Mouse (Mus musculus) erythroid progenitor cell, adult 5-6 weeks (primary cell): ENCODE measurements around the gene Grm1. TPM values are rescaled to one million over a fixed set of nuclear protein-coding genes. Genes with fewer than 3 reads are reported as not detected.

Experiments
- ATAC-seq: replicated peaks from 2 replicates; pipeline ENCODE4 v1.8.0; 2016; ENCODE audit warnings: moderate number of reproducible peaks, mild to moderate bottlenecking, moderate TSS enrichment, inconsistent platforms; ENCODE audit not compliant: poor library complexity, low FRiP score, severe bottlenecking
- total RNA-seq, 2 experiments: library from RNA; stranded (forward) in 1 of 2; stranded (reverse) in 1 of 2; fragments of 150-400 nt in 1 of 2; fragments of 186-747, 209-891 nt in 1 of 2; gene quantifications; 2 replicates each; pipeline versions ENCODE4 v1.2.3 to v1.2.4; 2015 to 2017; ENCODE audit warnings: low replicate concordance in 2 of 2

The Grm1 gene
- total RNA-seq, 2 experiments from 2014 or later, result not detected

DNA sequence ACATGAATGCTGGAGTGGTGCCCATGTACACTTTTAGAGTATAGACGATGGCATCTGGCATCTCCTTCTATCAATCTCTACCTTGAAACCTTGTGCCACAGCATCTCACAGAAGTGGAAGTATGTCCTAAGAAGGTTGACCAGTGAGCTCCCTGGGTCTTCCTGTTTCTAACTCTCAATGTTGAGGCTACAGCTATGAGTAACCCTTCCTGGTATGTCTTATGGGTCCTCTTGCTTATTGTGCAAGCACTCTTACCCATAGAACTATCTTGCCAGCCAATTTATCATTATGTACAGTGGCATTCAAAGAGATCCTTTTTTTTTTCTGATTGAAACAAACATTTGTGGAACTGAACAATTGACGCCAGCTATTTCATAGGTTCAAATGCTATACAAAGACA is 340.0 kb downstream of the Grm1 start:
- ATAC-seq, result no peak

DNA sequence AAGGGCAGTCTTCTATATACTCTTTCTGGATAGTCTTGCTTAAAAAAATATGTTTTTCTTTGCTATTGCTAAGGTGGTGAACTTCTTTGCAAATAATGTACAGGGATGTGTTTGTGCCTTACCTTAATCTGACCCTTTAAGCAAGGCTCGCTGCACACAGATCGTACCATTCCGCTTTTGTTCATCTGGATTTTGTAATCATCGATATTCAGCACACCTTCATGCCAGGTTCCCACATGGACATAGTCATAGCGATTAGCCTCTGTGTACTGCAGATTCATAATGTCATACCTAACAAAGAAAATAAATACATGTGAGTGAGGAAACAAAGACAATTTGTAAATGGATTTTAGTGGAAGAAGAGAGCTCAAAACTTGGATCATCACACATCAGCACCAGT is 340.8 kb downstream of the Grm1 start:
- ATAC-seq, result no peak

DNA sequence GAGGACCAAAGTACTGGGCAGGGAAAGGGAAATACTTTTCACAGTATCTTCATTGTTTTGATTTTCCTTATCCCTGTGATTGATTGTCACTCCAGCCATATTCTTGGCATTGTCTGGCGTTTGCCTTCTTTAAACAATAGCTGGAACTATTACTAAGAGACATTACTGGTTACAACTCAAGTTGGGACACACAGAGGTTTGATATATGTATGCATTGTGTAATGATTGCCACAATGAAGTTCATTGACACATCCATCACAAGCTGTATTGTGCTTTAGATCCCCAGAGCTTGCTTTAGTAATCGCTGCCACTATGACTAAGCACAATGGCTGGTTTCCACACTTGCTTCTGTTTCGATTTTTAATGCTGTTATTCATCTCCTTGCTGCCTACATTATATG is 341.4 kb downstream of the Grm1 start:
- ATAC-seq, result no peak

DNA sequence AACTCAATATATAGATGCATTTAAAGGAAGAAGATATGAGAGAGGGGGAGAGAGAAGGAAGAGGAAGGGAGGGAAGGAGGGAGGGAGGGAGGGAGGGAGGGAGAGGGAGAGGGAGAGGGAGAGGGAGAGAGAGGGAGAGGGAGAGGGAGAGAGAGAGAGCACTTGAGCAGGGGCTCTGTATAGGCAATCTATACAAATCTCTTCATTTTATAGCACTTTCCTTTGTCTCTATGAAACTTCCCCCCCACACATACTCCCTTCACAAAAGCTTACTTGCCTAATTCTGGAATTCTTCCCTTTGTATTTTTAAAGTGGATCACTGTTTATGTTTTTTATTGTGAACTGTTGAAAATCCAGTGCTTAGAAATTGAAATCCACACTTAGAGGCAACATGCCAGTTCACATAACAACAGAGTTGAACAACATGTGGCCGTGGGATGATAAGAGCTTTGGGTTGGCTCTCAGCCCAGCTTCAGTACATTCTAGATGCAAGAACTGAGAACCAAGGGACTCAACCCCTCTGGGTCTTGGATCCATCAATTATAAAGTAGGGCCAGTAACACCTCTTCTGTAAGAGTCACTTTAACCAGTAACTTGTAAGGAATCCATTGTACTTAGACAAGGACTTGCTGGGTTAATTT is 345.0 kb downstream of the Grm1 start:
- ATAC-seq, result no peak

DNA sequence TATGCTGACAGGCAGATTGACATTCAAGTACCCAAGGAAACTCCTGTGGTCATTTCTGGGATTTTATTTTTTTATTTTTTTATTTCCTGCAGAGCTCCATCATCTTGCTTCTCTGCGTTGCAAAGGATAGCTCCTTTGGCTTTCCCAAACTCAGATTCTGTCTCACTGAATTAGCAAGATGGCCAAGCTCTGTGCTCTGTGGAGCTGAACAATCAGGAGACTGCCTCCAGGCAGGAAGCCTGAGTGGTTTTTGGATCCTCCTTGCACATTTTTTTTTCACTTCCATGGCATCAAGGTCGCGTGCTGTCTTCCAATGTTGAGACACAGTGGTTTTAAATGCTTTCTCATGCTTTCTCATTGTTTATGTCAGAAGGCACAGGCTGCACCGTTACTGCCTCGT is 347.6 kb downstream of the Grm1 start:
- no peak for ATAC-seq

DNA sequence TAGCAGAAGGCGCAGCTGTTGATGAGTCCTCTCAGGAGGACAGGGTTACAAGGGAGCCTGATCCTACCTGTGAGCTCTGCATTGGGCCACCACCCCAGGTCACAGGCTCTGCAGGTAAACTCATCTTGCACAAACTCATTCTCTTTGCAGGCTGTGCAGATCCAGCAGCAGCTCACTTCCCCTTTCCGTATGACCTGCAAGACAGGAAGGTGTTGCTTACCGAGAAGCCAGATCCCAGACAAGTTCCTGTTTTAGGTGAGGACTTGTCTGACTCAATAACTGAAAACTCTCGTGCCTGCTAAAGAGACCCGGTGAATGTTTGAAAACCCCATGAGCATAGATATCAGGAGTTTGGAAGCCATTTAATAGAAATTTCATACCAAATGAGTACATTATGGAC is 349.1 kb downstream of the Grm1 start:
- no peak for ATAC-seq

DNA sequence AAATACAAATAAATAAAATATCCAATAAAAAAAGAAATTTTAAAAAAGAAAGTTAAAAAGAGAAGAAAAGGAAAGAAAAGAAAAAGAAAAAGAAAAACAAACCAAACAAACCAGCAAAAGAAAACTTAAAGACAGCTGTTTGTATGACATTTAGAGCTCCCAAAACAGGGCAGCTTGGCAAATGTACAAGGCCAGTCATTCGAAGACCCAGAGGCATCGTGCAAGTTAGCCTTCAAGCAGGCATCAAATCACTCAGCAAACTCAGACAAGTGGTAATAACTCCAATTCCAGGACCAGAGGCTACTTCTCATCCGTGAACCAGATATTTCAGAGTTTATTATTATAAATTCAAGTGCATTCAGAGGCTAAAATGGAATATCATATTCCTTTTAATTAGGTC is 355.7 kb downstream of the Grm1 start:
- no peak for ATAC-seq

DNA sequence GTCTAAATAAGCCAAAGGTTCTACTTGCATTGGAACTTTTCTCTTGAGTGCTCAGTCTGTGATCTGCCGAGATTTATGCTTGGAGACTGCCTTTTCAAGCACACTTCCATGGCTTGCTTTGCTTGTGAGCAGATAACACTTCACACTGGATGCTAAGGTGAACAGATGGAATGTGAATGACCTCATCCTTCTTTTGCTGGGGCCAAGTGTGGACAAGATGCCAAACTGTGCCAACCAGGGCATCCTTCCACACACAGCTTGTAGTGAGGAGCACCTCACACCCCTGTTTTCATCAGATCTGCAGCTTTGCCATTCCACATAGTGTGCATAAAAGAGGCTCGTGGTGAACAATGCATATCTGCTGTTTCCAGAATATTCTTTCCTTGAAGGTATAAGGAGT is 371.3 kb downstream of the Grm1 start:
- ATAC-seq, result no peak

DNA sequence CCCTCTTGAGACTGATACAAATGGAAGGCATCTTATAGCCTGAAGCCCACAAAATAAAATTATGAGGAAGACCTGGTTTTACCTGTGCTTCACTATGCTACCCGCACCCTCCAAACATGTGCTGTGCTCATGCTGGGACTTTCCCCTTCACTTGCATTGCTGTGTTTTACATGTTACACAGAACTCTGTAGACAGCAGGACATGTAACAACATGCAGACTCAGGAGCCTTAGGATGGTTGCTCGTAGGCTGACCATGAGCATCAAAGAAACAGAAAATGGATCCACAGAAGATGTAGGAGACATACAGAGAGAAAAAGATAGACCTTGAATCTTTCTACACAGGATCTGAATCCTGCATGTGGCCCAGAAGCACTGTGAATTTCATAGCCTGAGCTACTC is 371.8 kb downstream of the Grm1 start:
- ATAC-seq, result no peak

DNA sequence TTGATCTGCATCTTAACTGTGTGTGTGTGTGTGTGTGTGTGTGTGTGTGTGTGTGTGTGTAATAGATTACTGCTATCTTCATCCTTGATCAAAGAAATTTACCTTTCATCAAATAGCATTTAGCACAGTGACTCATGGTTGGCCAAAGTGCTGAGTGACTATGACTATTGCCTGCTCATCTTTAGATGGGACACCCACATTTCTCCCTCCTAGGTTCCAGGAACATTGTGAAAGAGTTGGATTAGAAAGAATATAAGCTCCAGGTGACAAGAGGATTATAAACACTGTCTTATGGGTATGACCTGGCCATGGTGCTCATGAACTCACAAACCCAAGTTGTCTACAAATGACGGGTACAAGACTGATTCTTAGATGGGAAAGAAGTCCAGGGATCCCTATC is 374.1 kb downstream of the Grm1 start:
- no peak for ATAC-seq

DNA sequence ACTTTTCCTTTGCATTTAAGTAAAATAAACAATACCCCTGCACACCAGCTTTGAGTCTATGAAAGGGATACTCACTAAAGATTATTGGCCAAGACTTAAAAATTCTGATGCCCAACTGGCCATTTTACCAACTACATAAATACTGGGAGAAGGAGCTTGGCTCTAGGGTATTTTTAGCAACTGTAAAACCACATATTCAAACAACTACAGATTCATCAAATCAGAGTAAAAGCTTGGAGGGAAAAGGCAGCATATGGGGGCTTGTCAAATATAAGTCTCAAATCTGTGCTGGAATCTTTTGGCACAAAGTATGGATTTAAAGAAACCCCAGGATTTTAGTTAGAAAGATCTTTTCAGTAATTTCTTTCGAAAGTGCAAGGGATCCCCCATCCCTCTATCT is 380.8 kb downstream of the Grm1 start:
- ATAC-seq, result no peak

DNA sequence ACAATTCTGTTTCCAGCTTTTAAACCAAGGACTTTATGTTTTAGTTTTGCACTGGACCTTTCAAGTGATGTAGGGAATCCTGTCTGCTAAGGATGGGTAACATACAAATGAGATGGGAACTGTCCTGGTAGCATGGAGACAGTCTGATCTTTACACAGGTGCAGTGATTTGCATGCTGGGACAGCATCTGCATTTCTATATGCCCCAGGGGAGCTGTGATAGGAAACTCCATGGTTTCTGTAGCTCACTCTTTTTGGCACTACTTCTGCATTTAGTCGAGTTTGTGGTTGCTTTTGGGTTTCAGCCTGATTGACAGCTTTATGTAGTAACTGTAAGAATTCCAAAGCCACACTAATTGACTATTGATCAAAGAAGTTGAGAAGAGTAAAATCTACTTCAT is 381.3 kb downstream of the Grm1 start:
- ATAC-seq, result no peak

DNA sequence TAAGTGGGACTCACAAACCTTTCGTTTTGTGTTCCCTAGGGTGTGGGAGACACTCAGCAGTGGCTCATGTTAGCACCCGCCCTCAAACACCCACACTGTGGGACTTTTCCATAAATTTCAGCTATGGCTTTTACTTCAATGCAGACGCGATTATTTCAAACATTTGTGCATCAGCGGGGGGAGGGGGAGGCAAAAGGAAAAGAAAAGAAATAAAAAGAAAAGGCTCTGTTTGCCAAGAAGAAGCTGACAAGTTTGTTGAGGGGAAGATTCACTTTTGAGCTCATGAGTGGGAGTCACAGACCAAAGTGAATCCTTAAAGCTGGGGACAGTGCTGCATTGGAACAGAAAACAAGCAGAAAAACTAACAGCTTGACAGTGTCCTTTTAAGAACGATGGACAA is 384.7 kb downstream of the Grm1 start:
- ATAC-seq, result no peak

DNA sequence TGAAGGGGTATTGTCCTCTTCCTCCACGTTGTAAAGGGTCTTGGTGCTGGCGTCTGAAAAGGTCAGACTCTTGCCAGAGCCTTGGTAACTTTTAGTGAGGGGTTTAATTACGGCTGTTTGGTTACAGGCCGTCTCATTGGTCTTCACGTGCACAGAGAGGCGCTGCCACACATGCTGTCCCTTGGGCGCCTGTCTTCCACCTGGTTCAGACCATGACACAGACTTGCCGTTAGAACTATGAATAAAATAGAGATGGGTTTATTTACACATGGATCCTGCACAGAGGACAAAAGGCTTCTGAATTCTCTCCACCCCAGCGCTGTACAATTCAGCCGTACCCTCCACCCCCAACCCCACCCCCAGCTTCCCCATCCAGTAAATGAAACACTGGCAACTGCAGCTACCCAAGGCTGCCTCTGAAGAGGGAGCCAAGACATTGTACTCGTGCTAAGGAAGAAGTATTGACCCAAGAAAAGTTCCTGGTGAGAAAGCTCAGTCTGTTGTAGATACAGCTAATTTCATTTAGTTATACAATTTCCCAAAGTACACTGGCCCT is 392.4 kb downstream of the Grm1 start:
- no peak for ATAC-seq

DNA sequence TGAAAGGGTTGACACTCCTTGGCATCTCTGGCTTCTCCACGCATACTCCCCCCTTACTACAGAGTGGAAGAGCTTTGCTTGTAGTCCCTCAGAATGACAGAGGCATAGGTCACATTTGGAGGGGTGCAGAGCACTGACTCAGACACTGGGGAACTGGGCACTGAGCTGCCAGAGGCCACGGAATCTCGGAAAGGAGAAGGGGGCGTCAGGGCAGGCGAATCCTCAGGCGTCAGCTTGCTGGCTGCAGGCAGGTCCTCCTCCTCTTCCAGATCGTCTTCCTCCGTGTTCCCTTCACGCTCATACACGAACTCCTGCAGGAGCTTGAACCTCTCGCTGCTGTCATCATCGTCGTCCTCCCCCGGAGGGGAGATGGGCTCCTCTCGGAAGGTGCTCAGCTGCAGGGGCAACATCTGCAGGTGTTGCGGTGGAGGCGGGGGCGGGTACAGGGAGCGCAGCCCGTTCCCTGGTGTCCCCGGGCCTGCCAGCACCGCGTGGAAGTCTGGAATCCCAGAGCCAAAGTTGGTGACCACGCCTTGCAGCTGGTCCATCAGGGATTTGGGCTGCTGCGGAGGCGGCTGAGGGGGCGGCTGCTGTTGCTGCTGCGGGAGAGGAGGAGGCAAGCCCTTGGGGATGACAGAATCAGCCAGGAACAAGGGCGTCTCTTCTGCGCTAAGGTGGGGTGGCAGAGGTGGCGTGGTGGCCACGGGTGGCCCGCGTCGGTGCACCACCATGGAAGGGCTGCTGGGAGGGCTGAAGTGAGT is 393.1 kb downstream of the Grm1 start:
- no peak for ATAC-seq

DNA sequence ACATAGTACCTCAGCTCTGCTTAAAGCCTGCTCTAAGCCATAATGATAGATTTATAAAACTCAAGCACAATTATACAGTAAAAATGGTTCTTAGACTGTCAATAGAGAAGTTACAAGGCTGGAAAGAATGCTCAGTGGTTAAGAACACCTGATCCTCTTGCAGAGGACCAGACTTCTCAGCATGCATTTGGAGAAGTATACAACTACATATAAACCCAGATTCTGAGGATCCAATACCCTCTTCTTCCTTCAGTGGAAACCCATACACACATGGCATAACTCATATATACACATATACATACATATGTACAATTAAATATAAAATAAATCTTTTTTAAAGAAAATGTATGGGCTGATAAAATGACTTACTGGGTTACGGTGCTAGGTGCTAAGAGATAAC is 401.1 kb downstream of the Grm1 start, which contains the start of gene Gm10944:
Gm10944 (plus strand) TSS at position 301 of the 400 bp plus-strand sequence.
- ATAC-seq, result no peak

DNA sequence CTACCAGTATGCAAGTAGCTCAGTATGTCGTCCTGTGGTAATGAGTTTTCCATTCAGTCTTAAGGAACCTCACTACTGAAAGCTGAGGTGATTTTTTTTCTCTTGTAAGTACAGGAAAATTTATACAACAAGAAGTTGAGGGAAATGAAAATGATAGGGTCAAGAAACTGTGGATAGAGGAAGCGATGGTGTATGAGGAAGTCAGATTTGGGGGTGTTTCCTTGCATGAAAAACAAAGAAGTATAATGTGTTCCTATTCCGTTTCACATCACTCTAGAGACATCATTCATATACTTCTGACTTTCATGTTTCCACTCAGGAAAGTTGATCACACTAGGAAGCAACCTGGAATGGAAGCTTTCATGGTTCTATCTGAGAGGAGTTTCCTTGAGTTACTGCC is 422.2 kb downstream of the Grm1 start:
- ATAC-seq, result no peak

DNA sequence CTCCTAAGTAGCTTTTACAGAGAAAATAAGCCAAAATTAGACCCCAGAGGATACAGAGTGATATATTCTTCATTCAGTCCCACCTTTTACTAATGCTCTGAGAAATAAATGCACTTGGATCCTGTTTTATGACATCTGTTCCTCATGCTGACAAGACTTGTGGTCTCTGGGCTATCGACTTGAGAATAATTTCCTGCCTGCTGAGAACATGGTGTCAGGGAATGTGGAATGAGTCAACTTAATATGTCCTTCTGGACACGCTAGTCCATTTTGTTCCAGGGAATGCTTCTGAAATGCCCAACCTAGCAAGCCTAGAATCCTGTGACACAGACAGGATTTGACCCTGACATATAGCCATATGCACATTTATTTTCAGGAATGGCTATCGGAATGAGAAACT is 423.0 kb downstream of the Grm1 start:
- ATAC-seq, result no peak

DNA sequence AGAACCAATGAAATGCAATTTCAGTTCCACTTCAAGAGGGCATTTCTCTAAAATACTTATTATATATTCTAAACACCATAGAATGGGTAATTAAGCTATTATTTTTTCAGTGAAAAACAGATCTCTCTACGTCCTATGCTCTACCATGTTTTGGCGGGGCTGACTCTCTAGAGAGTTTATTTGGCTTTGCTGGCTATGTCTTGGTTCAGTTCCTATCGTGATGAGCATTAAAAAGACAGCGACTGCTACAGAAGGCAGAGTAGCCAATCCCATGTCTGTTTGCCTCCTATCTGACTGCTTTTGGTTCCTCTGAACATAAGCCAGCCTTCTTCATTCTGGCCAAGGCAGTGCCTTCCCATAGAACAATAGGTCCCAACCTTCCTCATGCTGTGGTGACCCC is 425.5 kb downstream of the Grm1 start:
- ATAC-seq, result no peak

DNA sequence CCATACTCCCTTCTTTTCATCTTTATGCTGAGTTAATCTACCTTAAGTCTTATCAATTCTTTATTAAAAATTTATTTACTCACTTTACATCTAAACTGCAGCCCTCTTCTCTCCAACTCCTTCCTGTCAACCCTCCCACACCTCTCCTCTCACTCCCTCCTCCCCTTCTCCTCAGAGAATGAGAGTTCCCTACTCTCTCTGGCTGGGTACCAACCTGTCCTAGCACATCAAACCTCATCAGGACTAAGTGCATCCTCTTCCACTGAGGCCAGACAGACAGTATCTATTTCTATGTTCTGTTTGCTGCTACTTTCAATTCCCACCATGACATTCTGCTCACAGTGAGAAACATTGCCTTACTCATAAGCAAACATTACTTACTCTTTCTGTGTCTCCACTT is 426.2 kb downstream of the Grm1 start:
- no peak for ATAC-seq
